Mouse (Mus musculus): Measurements from ENCODE around the gene Akap13.
"Not testable (repeated sequence)": the region's sequence is repeated elsewhere in the genome, so short reads cannot be mapped to it uniquely, and the experiment has no call there.

Akap13 gene

DNA sequence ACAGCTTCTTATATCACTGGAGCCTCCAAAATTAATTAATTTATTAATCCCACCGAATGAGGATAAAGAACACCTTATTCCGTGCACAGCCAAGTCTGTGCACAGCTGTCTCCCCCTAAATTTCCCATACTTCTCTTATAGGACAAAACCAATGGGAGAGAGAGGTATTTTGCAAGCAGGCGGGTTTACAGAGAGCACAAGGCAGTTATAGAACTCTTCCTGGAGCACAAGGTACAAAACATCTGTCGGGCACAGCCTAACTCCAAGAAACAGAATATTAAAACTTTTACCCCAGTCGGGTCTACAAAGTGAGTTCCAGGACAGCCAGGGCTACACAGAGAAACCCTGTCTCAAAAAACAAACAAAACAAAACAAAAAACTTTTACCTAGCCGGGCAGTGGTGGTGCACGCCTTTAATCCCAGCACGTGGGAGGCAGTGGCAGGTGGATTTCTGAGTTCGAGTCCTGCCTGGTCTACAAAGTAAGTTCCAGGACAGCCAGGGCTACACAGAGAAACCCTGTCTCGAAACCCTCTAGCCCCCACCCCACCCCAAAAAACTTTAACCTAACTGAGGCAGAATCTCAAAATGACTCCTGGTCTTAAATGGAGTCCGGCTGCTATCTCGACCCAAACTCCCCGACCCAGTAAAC is 326.1 kb downstream of the Akap13 start:
- DNase-seq: no peak

GRCm38 (mm10) chr7:75781948-75782722 is 326.8 kb downstream of the Akap13 start:
- DNase-seq: peak; percentile 81 to 82

GRCm38 (mm10) chr7:75782723-75783011 is 327.3 kb downstream of the Akap13 start:
- no peak for DNase-seq

DNA sequence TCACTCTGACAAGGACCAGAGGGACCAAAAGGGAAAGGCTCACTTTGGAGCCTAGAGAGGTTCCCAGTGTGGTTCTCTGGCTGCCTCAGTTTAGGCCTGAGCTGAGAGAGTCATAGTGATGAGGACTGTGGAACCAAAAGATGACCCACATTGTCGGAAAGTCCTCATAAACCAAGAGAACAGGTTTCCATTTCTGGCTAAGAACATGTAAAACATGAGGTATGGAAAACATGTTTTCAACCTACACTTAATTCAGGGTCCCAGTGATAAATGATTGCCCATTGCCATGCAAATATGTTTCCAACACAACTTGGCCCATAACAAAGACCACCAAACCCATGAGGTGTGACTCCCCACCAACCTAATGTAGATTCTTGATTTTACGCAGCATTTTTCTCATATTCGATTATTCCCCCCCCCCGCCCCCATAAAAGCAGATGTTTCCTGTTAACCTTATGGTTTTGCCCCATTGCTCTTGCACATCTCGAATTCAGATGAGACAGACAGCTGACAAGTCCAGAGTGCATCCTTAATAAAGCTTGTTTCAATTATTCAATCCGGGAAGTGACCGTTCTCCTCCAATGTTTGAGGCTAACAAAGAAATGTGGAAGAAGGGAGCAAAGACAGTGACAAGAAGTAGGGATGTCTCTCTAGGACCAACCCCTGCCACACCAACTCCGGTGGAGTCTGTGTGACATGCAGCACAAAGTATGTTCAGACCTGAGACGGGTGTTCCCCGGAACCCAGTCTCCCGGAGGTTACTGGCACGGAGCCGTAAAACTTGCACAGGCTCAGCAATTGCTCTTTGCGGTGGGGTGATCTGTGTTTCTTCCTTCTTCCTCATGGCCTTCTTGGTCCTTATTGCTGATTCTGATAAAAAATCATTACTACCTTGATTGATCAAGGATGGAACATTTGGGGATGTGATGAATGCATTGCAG is 330.3 kb downstream of the Akap13 start:
- no peak for DNase-seq

DNA sequence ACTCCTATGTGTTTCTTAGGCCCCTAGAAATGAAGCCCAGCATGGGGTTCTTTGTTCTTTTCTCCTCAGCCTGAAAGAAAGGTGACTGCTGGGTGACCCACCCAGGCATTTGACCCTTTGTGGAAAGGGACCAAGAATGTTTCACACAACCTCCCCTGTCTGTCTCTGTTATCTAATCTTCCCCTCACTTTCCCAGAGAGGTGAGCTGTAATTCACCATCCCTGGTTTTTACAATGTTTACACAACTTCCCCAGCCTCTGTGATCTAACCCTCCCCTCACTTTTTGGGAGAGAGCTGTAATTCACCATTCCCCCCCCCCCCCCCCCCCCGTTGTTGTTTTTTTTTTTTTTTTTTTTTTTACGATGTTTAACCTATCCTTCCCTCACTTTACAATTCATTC is 331.5 kb downstream of the Akap13 start:
- DNase-seq: no peak

GRCm38 (mm10) chr7:75787371-75787770 is 332.0 kb downstream of the Akap13 start:
- no peak for DNase-seq

DNA sequence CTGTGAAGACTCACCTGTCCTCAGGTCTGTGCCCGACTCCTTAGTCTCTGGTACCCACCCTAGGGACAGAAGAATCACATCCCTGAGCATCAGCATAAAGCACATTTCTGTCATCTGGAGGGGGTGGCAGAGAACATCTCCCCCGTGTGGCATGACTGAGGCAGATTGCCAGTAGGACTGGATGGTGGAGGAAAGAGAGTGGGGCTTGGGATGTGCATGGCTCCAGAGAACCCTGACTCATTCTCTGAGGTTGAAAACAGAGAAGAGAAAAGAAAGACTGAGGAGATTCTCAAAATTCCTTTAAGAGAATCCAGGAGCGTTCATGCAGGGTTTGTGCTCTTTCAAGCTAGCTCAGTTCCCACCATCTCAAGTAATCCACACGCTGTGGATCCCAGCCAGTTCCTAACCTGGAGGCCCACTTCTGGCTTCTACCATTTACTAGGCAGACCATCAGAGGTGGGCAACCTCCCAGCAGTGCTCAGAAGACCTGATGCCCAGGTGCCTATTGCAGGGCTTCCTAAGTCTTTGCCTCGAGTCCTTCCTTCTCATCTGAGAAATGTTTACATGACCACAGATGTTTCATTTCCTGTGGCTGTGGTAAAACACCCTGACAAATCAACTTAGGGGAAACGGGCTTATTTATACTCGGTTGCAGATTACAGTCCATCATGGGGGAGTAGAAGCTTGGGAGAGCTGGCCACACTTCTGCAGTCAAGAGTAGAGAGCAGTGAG is 332.9 kb downstream of the Akap13 start:
- DNase-seq: not testable (repeated sequence)

DNA sequence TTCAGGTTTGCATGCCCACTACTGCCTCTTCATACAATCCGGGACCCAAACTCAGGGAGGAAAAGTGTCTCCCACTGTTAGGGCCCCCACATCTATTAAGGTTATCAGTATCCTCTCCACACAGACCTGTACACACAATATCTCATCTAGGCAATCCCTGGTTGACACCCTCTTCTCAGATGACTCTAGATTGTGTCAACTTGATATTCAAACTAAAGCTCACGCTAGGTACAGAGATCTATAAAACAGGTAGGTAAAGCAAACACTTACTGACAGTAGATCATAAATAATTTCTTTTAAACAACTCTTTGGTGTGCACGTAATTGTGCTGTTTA is 333.4 kb downstream of the Akap13 start:
- DNase-seq: not testable (repeated sequence)

DNA sequence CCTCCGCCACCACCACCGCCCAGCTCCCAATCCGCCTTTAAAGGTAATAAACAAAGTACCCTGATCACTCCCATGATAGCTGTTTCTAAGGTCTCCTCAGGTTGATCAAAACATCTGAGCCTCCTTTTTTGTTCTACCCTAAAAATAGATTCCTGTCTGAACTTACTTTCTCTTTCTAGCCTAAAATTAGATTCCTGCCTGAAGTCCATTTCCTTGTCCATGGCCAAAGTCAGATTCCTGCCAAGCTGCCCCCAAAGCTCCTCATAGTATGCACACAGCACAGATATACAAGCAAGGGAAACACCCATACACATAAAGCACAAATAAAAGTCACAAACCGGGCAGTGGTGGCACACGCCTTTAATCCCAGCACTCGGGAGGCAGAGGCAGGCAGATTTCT is 334.4 kb downstream of the Akap13 start:
- no peak for DNase-seq

GRCm38 (mm10) chr7:75791092-75791837 is 335.9 kb downstream of the Akap13 start:
- not testable (repeated sequence) for DNase-seq

DNA sequence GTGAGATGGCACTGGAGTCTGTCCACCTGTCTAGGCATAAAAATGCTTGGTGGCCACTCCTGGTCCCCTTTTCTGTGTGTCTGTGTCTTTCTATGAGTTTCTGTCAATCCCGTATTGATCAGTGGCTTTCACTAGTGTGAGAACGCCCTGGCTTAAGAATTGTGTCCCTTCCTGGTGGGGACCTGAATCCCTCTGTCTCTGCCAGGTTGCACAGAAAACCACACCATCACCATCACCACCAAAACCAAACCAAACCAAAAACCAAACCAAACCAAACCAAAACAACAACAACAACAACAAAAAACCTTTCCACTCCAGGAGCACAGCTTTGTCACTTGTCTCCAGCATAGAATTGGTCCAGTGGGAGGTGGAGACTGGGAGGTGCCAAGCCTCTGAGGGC is 337.8 kb downstream of the Akap13 start:
- no peak for DNase-seq

DNA sequence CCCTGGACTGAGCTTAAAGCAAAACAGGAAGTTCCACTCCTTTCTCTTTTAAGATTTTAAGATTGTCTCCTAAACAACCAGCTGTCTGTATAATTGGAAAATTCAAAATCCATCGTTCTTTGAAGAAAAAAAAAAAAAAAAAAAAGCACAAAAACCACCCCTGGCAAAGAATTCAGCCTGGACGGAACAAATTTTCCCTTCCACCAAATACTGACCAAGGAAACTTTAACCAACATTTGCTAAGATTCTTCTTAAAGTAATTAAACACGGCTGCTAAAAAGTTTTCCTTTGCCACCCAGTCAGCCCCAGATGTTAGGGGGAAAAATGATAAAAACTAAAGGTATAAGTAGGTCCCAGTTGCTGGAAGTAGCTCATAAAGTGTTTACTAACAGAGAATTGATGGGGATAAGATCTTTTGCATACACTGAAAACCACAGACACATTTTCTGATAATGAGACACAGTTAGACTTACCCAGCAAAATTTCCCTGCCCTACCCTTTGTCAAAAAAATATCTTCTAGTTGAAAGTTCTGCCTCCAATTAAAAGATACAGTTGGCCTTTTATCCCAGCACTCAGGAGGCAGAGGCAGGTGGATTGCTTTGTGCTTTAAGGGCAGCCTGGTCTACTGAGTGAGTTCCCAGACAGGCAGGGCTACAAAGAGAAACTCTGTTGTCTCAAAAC is 338.5 kb downstream of the Akap13 start:
- DNase-seq: no peak

GRCm38 (mm10) chr7:75795106-75795505 is 339.8 kb downstream of the Akap13 start:
- no peak for DNase-seq

- DNase-seq: no peak
Measured at GRCm38 (mm10) chr7:75796474-75796873, 341.1 kb downstream of the Akap13 start.

- DNase-seq: no peak
Measured at GRCm38 (mm10) chr7:75800530-75800929, 345.2 kb downstream of the Akap13 start.

- DNase-seq: no peak
Measured at GRCm38 (mm10) chr7:75801022-75801421, 345.7 kb downstream of the Akap13 start.

- DNase-seq: no peak
Measured at GRCm38 (mm10) chr7:75801621-75802358, 346.5 kb downstream of the Akap13 start.

DNA sequence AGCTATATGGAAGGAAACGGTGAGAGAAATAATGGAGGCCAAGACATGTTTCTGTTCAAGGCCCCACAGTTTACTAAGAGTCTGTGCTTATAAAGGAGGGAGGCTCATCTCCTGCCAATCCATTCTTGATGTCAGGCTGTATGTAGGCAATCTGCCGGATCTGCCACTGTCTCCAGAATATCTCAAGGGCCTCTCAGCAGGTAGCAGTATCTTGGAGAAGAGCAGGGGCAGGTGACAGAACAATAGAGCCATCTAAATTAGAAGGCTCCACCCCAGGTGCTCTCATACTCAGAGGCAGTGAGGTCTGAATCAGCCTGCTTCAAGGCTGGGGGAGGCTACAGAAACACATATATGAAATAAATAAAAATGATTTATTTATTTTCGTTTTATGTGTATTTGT is 347.6 kb downstream of the Akap13 start:
- no peak for DNase-seq

Measured in cerebellum, postnatal 14 days (tissue).